In genomic region chrX:140505497-140506238, GRCm38 (mm10) we compare ENCODE assay signal across 7 mouse cellular contexts. TPM values are rescaled to one million over a fixed set of nuclear protein-coding genes. Genes with fewer than 3 reads are reported as not detected.
DNase-seq lines count a peak whose midpoint lies in the region; ATAC-seq lines count a peak whose summit lies in the region.

No protein-coding gene starts in this region.

- no peak overlapping the region for H3K4me3 ChIP-seq in brown adipose tissue, adult 24 weeks (ENCODE audit: insufficient read depth, low read depth, low read length)
- H3K4me3 ChIP-seq in liver, embryonic 12.5 days = no peak overlapping the region

- no peaks in the 10 kb centered on the region for H3K36me3 ChIP-seq in liver, embryonic 12.5 days

- peaks cover 12% of the 10 kb centered on the region for H3K4me1 ChIP-seq in brown adipose tissue, adult 24 weeks (ENCODE audit: control insufficient read depth, insufficient read depth, insufficient read length, low read length)
- H3K4me1 ChIP-seq in liver, embryonic 12.5 days = peaks cover 39% of the 10 kb centered on the region

- intact Hi-C loops in heart, postnatal 25 days (cut with DNase I) = loop anchor here (2.0 kb wide), 1 partner anchor 37 kb away; no protein-coding TSS in a partner anchor

- DNase-seq in 3134 (ENCODE audit: extremely low read depth, insufficient read length, low spot score) = peak; percentile 70
- DNase-seq in 416B (ENCODE audit: low read depth) = peak; percentile 89
- peak; percentile 87 for DNase-seq in heart, postnatal 25 days (ENCODE audit: low spot score)
- DNase-seq in urinary bladder, postnatal 4 days (ENCODE audit: low spot score in 2 of 2) = peak; percentile 57 to 63

- WGBS in liver, embryonic 12.5 days (ENCODE audit: insufficient replicate concordance) = 30% methylated on average over 15 of the region's 15 CpGs

- H3K9ac ChIP-seq in liver, embryonic 12.5 days = peak overlapping the region; percentile 44

- no peaks in the 10 kb centered on the region for H3K9me3 ChIP-seq in liver, embryonic 12.5 days (replicated peaks)

- peak; percentile 73 for ATAC-seq in liver, embryonic 12.5 days
- peak; percentile 87 for ATAC-seq in monocyte, adult 5-6 weeks (replicated peaks; ENCODE audit: insufficient number of reproducible peaks, low FRiP score, low TSS enrichment, poor library complexity, severe bottlenecking)

- peak overlapping the region; percentile 50 for H3K4me2 ChIP-seq in liver, embryonic 12.5 days

- H3K27ac ChIP-seq in brown adipose tissue, adult 24 weeks (replicated peaks; ENCODE audit: low read depth, low read length) = peak overlapping the region; percentile 82
- H3K27ac ChIP-seq in liver, embryonic 12.5 days = no peak overlapping the region

- H3K27me3 ChIP-seq in liver, embryonic 12.5 days (replicated peaks) = peaks cover 7% of the 10 kb centered on the region

RNA-seq across cellular contexts. Expression of gene Prps1, which starts 49.3 kb away (rescaled TPM):
- 18.1 and 23.7 TPM in 2 replicates for polyA plus RNA-seq in brown adipose tissue, adult 24 weeks (2012; ENCODE audit: insufficient read depth, insufficient read length, missing spikeins)
- total RNA-seq in heart, postnatal 25 days (2021) = 10 to 100 TPM; 27.8 to 28.0 TPM
- 57.6 and 61.0 TPM in 2 replicates for polyA plus RNA-seq in liver, embryonic 12.5 days (2016; fragmentation: Nextera tagmentation; extraction: Ambion mirVana)
- total RNA-seq in monocyte, adult 5-6 weeks (2017) = 15.8 to 40.5 TPM (median 21.4 TPM) in 3 replicates
